Mouse (Mus musculus) cerebellum, postnatal 4 days (tissue): ENCODE results near the gene Asic2.

Source experiments
- DNase-seq, 2 experiments: peaks; one replicate each; pipeline ENCODE4 v3.0.0; 2022; ENCODE audit warnings: low spot score in 2 of 2, mixed read lengths in 1 of 2

Gene Asic2

GRCm38 (mm10) chr11:80858065-80858464 lies 1110.2 kb downstream of the Asic2 start, which contains the start of gene Spaca3:
Gene Spaca3, plus strand, starts transcription at chr11:80858365.
- no peak for DNase-seq

DNA sequence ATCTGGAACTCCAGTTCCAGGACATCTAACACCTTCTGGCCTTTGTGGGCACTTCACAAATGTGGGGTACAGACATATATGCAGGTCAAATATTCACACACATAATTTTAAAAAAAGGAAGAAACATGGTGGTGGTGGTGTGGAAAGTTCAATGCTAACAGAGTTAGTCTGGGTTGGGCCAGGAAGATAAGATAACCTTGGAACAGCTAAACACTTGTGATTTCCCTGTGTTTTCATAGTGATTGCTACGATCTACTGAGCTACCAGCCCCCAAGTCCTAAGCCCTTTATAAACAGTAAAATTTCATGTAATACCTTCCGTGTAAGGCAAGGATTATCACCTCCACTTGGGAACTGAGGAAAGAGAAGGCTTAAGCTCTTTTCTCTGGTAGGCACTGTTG lies 1111.4 kb downstream of the Asic2 start:
- DNase-seq, result no peak

DNA sequence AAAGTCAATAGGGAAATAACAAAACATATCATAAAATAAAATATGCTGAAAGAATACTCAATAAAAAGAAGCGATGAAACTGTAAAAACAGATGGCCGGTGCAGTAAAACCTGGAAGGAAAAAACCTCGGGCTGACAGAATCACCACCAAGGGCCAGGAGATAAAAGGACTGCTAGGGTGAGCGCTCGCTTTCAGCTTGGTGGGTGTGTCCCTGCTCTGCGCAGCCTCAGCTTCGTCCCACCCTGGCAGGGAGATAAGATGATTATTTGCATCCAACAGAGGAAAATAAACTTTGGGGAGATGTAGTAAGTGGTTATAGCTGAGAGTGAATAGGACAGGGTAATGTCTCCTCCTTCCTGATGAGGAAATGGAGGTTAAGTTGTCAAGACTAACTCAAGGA lies 1113.3 kb downstream of the Asic2 start:
- DNase-seq, result no peak

DNA sequence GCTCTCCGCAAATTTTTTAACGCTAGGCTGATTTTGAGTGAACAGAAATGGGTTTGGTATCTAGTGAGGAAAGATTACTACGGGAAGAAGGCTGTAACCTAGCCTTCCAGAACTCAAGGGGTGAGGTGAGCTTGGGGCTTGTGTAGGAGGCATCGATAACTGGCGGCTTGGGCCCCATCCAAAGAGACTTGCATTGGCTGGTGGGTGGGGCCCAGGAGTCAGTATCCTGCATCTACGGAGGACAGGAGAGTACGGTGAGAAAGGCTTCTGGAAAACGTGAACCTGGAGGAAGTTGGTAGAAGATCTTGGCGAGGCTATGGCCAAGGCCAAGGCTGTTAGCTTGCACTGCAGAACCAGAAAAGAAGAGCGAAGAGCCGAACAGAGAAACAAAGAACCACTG lies 1113.8 kb downstream of the Asic2 start:
- DNase-seq, result no peak

DNA sequence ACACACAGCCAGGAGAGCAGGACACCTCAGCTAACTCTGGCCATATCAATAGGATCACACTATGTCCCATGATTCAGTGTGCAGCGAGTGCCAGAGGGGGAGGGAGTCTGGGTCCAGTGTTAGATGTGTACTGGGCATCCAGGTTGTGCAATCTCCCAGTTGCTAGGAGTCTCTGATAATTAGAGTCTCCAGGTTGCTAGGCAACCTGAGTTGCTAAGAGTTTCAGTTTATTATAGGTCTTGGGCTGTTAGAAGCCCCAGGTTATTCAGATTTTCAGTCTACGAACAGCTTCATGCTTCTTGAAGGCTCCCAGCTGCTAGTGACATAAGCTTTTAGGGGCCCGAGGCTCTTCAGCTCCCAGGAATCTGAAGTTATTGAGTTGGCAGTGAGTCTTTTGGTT lies 1115.2 kb downstream of the Asic2 start:
- no peak for DNase-seq

- DNase-seq, result no peak
Observed at GRCm38 (mm10) chr11:80851859-80852258, 1116.4 kb downstream of the Asic2 start.

- DNase-seq, result no peak
Observed at GRCm38 (mm10) chr11:80848131-80848530, 1120.1 kb downstream of the Asic2 start.

- no peak for DNase-seq
Observed at GRCm38 (mm10) chr11:80846115-80846514, 1122.1 kb downstream of the Asic2 start.

- DNase-seq, result no peak
Observed at GRCm38 (mm10) chr11:80845486-80845885, 1122.8 kb downstream of the Asic2 start.

GRCm38 (mm10) chr11:80843435-80843834 lies 1124.8 kb downstream of the Asic2 start:
- DNase-seq, result no peak

- no peak for DNase-seq
Observed at GRCm38 (mm10) chr11:80838724-80839123, 1129.5 kb downstream of the Asic2 start.

- no peak for DNase-seq
Observed at GRCm38 (mm10) chr11:80835841-80836240, 1132.4 kb downstream of the Asic2 start.

DNA sequence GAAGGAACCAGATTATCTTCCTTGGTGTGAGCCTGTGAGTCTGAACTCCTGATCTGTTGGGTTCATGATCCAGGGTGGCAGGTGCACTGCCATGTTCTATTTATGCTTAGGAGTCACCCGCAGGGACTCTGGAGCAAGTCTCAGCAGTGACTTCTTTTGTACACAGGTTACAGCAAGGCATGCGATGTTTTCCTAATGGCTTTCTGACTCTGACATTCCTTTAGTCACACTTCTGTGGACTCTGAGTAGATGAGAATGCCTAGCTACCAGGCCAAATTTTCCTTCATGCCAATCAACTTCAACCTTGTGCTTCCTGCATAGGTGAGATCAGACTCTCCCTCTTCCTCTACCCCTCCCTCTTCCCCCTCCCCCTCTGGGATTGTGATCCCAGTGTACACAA lies 1132.9 kb downstream of the Asic2 start:
- DNase-seq, result no peak
